Mouse (Mus musculus): ENCODE measurements at regions not wholly inside any gene's neighbourhood (a gene's known extent, or its start where the extent isn't known, plus 50 kb on each side); places are given as distances from the start of the nearest gene placed in this dataset.

- TF ChIP-seq TAL1 (conservative IDR thresholded peaks at IDR 0.05; ENCODE audit: low read depth, low read length) (no peak), CTCF (IDR thresholded peaks at IDR 0.05; ENCODE audit: low read depth, low read length) (no peak), GATA1 (IDR thresholded peaks at IDR 0.05; ENCODE audit: borderline replicate concordance, low read length) (no peak), GATA2 (IDR thresholded peaks at IDR 0.05; ENCODE audit: borderline replicate concordance, low read depth, low read length) (no peak), POLR2AphosphoS5 (IDR thresholded peaks at IDR 0.05; ENCODE audit: insufficient replicate concordance, low read depth, low read length) (no peak)
These were observed 419.0 kb upstream of the N6amt1 start for GRCm38 (mm10) chr16:86934989-86935388.

Measured in G1E (cell line).